Mouse (Mus musculus) kidney, adult 2 months (tissue): Measurements from ENCODE around the gene Rab6b. TPM values are rescaled to one million over a fixed set of nuclear protein-coding genes. Genes with fewer than 3 reads are reported as not detected.

ENCODE experiments used
- DNase-seq: peaks from one replicate; pipeline ENCODE4 v3.0.0; 2021
- H3K27ac ChIP-seq: fragments of 200-500 bp; 2 replicates; pipeline ENCODE4 v1.5.1; 2012; ENCODE audit warnings: low read depth, low read length, control low read depth, inconsistent platforms; ENCODE audit not compliant: insufficient read depth
- H3K27me3 ChIP-seq: fragments of 200-500 bp; replicated peaks from 2 replicates; pipeline ENCODE4 v1.6.1; 2012; ENCODE audit warnings: mild to moderate bottlenecking, moderate library complexity, low read length, inconsistent platforms; ENCODE audit not compliant: control insufficient read depth, insufficient read depth
- H3K36me3 ChIP-seq: fragments of 200-500 bp; 2 replicates; pipeline ENCODE4 v1.6.1; 2012; ENCODE audit warnings: mild to moderate bottlenecking, moderate library complexity, low read length, inconsistent platforms; ENCODE audit not compliant: control insufficient read depth, insufficient read depth
- H3K4me1 ChIP-seq: fragments of 200-500 bp; 2 replicates; pipeline ENCODE4 v1.6.1; 2011; ENCODE audit warnings: low read length; ENCODE audit not compliant: control insufficient read depth, insufficient read depth
- H3K4me3 ChIP-seq: fragments of 200-500 bp; 2 replicates; pipeline ENCODE4 v1.5.1; 2011; ENCODE audit warnings: mild to moderate bottlenecking, low read depth, low read length, control low read depth; ENCODE audit not compliant: insufficient read depth
- CTCF ChIP-seq: fragments of 200-500 bp; conservative IDR thresholded peaks from 2 replicates; pipeline ENCODE4 v1.5.1; 2011; ENCODE audit warnings: low read depth, mild to moderate bottlenecking, control low read depth, low read length, moderate library complexity, mixed read lengths; ENCODE audit not compliant: insufficient read depth, insufficient read length
- POLR2A ChIP-seq: fragments of 200-500 bp; IDR thresholded peaks from one replicate; pipeline ENCODE4 v1.6.1; 2011; ENCODE audit warnings: low read depth, low read length, control low read depth
- WGBS: fragments of 180-500 bp; shearing (Covaris S2); methylation state at CpG from one replicate; pipeline ENCODE4 v1.1.7; 2018; 5-methylcytosine and 5-hydroxymethylcytosine counted together
- polyA plus RNA-seq: library from polyadenylated mRNA; depleted of rRNA; stranded (reverse); fragments of >200 nt; gene quantifications from 2 replicates; pipeline ENCODE4 v1.2.3, GENCODE M21; 2012; rRNA removed

Rab6b gene
- polyA plus RNA-seq: 2.7 and 3.8 TPM in 2 replicates

- 0 out of 2 replicates have a peak, but pooled peaks cover 2% of the 10 kb centered on the region for H3K4me1 ChIP-seq
- H3K4me3 ChIP-seq: peak within 1 kb of the TSS; percentile 68
- WGBS: under 1% methylated on average over 69 of the region's 81 CpGs
- no peaks in the 10 kb centered on the region for H3K27me3 ChIP-seq
- TF ChIP-seq CTCF: no peak
- no peak for TF ChIP-seq POLR2A
- no peak for DNase-seq
- no peaks in the 10 kb centered on the region for H3K36me3 ChIP-seq
- H3K27ac ChIP-seq: peak within 1 kb of the TSS; percentile 47
Measured at GRCm38 (mm10) chr9:103111621-103112470, at the start of gene Rab6b. Gene Rab6b (plus strand): TSS chr9:103111787.

DNA sequence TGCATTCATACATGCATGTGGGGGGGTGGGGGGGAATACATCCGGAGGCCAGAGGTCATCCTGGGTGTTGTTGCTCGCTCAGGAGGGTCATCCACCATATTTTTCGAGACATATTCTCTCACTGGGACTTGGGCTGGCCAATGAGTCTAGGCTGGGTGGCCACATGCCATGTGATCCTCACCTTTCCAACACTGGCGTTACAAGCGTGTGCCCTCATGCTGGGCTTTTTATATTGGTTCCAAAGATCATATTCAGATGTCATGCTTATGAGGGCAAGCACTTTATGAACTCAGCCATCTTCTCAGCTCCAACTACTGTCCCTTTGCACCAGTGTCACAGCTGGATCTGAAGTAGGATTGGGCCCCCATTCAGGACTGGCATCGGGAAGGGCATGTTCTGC lies 48.0 kb upstream of the Rab6b start:
- WGBS: 87% methylated on average over 6 of the region's 6 CpGs
- H3K4me1 ChIP-seq: no peaks in the 10 kb centered on the region
- H3K27me3 ChIP-seq: no peaks in the 10 kb centered on the region
- H3K27ac ChIP-seq: no peak overlapping the region
- H3K36me3 ChIP-seq: no peaks in the 10 kb centered on the region
- no peak overlapping the region for H3K4me3 ChIP-seq
- DNase-seq: no peak
- TF ChIP-seq CTCF (no peak), POLR2A (no peak)

GRCm38 (mm10) chr9:103066845-103067244 lies 44.7 kb upstream of the Rab6b start:
- Histone ChIP-seq H3K27ac (no peak overlapping the region), H3K27me3 (no peaks in the 10 kb centered on the region), H3K4me1 (no peaks in the 10 kb centered on the region; the same call in 1 of the 2 replicates), H3K36me3 (no peaks in the 10 kb centered on the region), H3K4me3 (no peak overlapping the region)
- DNase-seq: no peak
- no peak for TF ChIP-seq POLR2A
- TF ChIP-seq CTCF: no peak
- 95% methylated on average over 8 of the region's 8 CpGs for WGBS

GRCm38 (mm10) chr9:103067651-103068050 lies 43.9 kb upstream of the Rab6b start:
- TF ChIP-seq CTCF: no peak
- no peak for TF ChIP-seq POLR2A
- no peak for DNase-seq
- WGBS: 96% methylated on average over 11 of the region's 11 CpGs
- Histone ChIP-seq H3K27me3 (no peaks in the 10 kb centered on the region), H3K27ac (no peak overlapping the region), H3K4me3 (no peak overlapping the region), H3K36me3 (no peaks in the 10 kb centered on the region), H3K4me1 (no peaks in the 10 kb centered on the region; the same call in 1 of the 2 replicates)

DNA sequence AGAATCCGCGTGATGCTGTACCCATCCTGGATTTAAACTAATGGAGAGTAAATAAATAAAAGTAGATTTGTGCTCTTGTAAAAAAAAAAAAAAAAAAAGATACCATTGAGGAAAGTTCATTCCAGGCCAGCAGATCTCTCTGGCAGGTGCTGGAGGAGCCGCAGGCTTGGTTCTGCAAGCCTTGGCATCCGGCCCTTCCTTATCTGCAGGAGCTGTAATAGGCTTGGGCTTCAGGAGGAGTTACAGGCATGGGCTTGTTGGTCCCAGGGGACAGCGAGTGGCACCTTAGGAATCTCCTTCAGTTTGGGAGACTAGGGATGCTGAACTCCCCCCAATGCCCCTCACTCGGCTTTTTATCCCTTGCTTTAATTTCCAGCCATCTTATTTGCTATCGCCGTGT lies 42.8 kb upstream of the Rab6b start:
- TF ChIP-seq CTCF: no peak
- no peak for TF ChIP-seq POLR2A
- WGBS: 97% methylated on average over 8 of the region's 8 CpGs
- no peaks in the 10 kb centered on the region for H3K27me3 ChIP-seq

DNA sequence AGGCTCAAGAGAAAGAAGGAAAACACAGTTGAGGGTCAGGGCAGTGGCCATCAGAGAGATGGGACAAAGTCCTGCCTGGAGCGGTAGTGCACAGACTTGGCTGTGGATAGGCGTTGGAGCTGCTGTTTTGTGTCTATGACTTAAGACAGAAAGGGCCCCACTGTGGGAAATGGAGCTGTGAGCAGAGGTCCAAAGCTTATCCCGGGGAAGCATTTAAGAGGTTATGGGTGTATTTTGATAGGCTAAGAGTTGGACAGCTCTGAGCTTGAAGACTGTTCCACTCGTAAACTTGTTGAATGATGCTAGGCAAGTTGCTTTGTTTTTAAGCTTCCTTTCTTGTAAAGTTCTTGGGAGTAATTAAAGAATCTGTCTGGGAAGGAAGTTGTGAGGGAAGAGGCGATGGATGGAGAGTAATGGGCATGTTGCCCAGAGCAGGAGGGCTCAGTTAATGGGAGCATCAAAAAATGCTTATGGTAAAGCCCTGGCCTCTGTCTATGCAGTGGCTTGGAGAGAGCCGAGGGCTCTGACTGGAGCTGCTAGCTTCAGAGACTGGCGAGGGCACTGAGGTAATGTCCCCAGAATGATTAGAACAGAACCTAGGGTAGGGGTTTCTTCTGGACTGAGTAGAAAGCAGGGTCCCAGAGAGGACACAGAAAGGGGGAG lies 39.9 kb upstream of the Rab6b start:
- no peak for TF ChIP-seq CTCF
- no peak for TF ChIP-seq POLR2A
- 64% methylated on average over 7 of the region's 7 CpGs for WGBS
- no peaks in the 10 kb centered on the region for H3K27me3 ChIP-seq
- DNase-seq: peak; percentile 36
- no peaks in the 10 kb centered on the region for H3K36me3 ChIP-seq
- no peak overlapping the region for H3K27ac ChIP-seq
- H3K4me3 ChIP-seq: no peak overlapping the region
- peaks cover 4% of the 10 kb centered on the region; the same call in 1 of the 2 replicates for H3K4me1 ChIP-seq

More for the DNA sequence above, 42.8 kb upstream of the Rab6b start:
- H3K4me3 ChIP-seq: no peak overlapping the region
- no peaks in the 10 kb centered on the region for H3K36me3 ChIP-seq
- DNase-seq: no peak
- H3K4me1 ChIP-seq: no peaks in the 10 kb centered on the region; the same call in 1 of the 2 replicates
- no peak overlapping the region for H3K27ac ChIP-seq

DNA sequence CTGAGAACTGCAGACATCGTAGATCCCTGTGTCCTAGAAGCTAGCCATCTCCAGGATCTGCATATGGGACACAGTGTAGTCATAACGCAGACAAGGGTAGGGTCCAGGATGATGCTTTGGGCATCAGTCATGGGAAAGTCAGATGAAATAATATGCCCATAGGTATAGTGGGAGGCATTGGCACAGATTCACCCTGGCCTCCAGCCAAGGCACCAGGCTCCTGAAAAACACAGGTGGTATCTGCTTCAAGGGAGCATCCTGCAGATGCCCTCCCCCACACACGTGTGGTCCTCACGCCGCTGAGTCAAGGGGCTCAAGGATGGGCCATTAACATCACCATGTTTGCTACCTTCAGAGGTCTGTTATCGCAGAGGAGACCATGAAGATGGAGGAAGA lies 39.4 kb upstream of the Rab6b start:
- Histone ChIP-seq H3K27ac (no peak overlapping the region), H3K36me3 (no peaks in the 10 kb centered on the region), H3K27me3 (no peaks in the 10 kb centered on the region), H3K4me1 (peaks cover 7% of the 10 kb centered on the region; the same call in 1 of the 2 replicates), H3K4me3 (no peak overlapping the region)
- WGBS: 96% methylated on average over 6 of the region's 6 CpGs
- TF ChIP-seq CTCF (no peak), POLR2A (no peak)
- no peak for DNase-seq
